Mouse (Mus musculus) midbrain, postnatal 0 days (tissue): ENCODE measurements around the gene Man1c1. TPM values are rescaled to one million over a fixed set of nuclear protein-coding genes. Genes with fewer than 3 reads are reported as not detected.

Source experiments
- ATAC-seq: fragments of 200-750 bp; cut with Nextera tagmentation; 2 replicates; pipeline ENCODE4 v1.8.0; 2017; ENCODE audit warnings: moderate number of reproducible peaks, mild to moderate bottlenecking, moderate TSS enrichment, moderate library complexity; ENCODE audit not compliant: low FRiP score
- DNase-seq: peaks from one replicate; pipeline ENCODE4 v3.0.0-alpha.2; 2015; ENCODE audit warnings: low spot score
- H3K27ac ChIP-seq: fragments of 300-500 bp; sonication (generic); 2 replicates; pipeline ENCODE4 v1.5.1; 2014; ENCODE audit warnings: low read depth, mild to moderate bottlenecking, low read length, mixed read lengths
- H3K27me3 ChIP-seq: fragments of 300-500 bp; sonication (generic); 2 replicates; pipeline ENCODE4 v1.6.1; 2014; ENCODE audit warnings: low read length, control low read depth, mixed read lengths; ENCODE audit not compliant: insufficient read depth
- H3K36me3 ChIP-seq: fragments of 300-500 bp; sonication (generic); 2 replicates; pipeline ENCODE4 v1.6.1; 2014; ENCODE audit warnings: low read length, control low read depth, mixed read lengths; ENCODE audit not compliant: insufficient read depth
- H3K4me1 ChIP-seq: fragments of 300-500 bp; sonication (generic); 2 replicates; pipeline ENCODE4 v1.6.1; 2014; ENCODE audit warnings: mild to moderate bottlenecking, control low read depth, antibody characterized with exemption, low read length, mixed read lengths; ENCODE audit not compliant: insufficient read depth
- H3K4me2 ChIP-seq: fragments of 300-500 bp; sonication (generic); 2 replicates; pipeline ENCODE4 v1.6.1; 2014; ENCODE audit warnings: low read depth, mild to moderate bottlenecking, low read length, mixed read lengths; ENCODE audit not compliant: poor library complexity, severe bottlenecking
- H3K4me3 ChIP-seq: fragments of 300-500 bp; sonication (generic); 2 replicates; pipeline ENCODE4 v1.5.1; 2014; ENCODE audit warnings: low read depth, mild to moderate bottlenecking, low read length, moderate library complexity
- H3K9ac ChIP-seq: fragments of 300-500 bp; sonication (generic); replicated peaks from 2 replicates; pipeline ENCODE4 v1.6.1; 2014; ENCODE audit warnings: mild to moderate bottlenecking, low read length, moderate library complexity, mixed read lengths; ENCODE audit not compliant: poor library complexity, severe bottlenecking
- H3K9me3 ChIP-seq: fragments of 300-500 bp; sonication (generic); 2 replicates; pipeline ENCODE4 v1.6.1; 2016; ENCODE audit warnings: low read length, control low read depth
- CTCF ChIP-seq: IDR thresholded peaks from 2 replicates; pipeline ENCODE4 v1.5.1; 2016; ENCODE audit warnings: antibody characterized with exemption, mild to moderate bottlenecking
- WGBS: fragments of 180-500 bp; shearing (Covaris S2); extraction: QIAGEN DNeasy Blood & Tissue Kit; methylation state at CpG from one replicate; pipeline ENCODE4 v1.1.7; 2014; 5-methylcytosine and 5-hydroxymethylcytosine counted together
- polyA plus RNA-seq: library from polyadenylated mRNA; unstranded; fragments of >200 nt; fragmentation: Nextera tagmentation; extraction: Ambion mirVana; gene quantifications from 2 replicates; pipeline ENCODE4 v1.2.1, GENCODE M21; 2015
- total RNA-seq: library from RNA; depleted of rRNA; stranded (reverse); fragments of >200 nt; gene quantifications from 2 replicates; pipeline ENCODE4 v1.2.3, GENCODE M21; 2014

The Man1c1 gene
- total and polyA plus RNA-seq, 2 experiments from 2014 or later, result 3.4 to 28.7 TPM

DNA sequence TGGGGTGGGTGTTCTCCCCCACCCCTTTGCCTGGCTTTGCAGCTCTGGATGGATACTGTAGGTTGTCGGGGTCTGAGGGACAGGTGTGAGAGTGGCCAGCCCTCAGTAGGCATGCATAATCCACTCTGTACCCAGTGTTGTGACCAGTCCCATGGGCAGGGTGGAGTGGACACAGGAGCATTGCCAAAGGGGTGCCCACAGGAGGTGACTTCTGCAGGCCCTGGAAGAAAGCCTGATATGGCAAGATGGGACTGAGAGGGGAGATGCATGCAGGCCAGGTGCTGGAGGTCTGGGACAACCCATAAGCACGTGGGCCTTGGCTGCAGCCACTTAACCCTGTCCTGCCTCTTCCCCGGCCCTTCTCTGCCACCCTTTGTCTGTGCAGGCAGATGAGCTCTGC lies 16.3 kb upstream of the Man1c1 start:
- no peak for ATAC-seq
- 70% methylated on average over 3 of the region's 3 CpGs for WGBS
- no peak for DNase-seq
- H3K4me1 ChIP-seq, result no peaks in the 10 kb centered on the region
- no peak for TF ChIP-seq CTCF
- H3K36me3 ChIP-seq, result no peaks in the 10 kb centered on the region
- no peaks in the 10 kb centered on the region for H3K9me3 ChIP-seq
- no peak overlapping the region for H3K4me2 ChIP-seq
- no peak overlapping the region for H3K9ac ChIP-seq
- H3K27ac ChIP-seq, result no peak overlapping the region
- H3K4me3 ChIP-seq, result no peak overlapping the region
- H3K27me3 ChIP-seq, result no peaks in the 10 kb centered on the region

DNA sequence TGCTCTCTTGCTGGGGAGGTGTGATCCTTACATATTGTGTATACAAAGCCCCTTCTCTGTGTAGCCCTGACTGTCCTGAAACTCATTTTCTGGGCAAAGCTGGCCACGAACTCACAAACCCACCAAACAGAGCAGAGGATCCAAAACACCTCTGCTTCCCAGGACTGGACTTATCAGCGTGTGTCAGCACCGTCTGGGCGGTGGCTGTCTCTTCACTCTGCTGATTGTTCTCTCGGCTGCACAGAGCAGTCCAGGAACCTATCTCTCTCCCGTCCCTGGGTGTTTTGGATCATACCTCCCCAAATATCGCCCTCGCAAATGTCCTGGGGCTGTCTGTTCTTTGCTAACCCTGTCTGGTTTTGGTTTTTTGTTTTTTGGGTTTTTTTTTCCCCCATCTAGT lies 15.4 kb upstream of the Man1c1 start:
- no peak for TF ChIP-seq CTCF
- Histone ChIP-seq H3K36me3 (no peaks in the 10 kb centered on the region), H3K27ac (no peak overlapping the region), H3K4me2 (no peak overlapping the region), H3K9ac (no peak overlapping the region), H3K9me3 (no peaks in the 10 kb centered on the region), H3K4me3 (no peak overlapping the region), H3K27me3 (no peaks in the 10 kb centered on the region), H3K4me1 (no peaks in the 10 kb centered on the region)
- WGBS, result 81% methylated on average over 8 of the region's 8 CpGs
- DNase-seq (no peak), ATAC-seq (no peak)

DNA sequence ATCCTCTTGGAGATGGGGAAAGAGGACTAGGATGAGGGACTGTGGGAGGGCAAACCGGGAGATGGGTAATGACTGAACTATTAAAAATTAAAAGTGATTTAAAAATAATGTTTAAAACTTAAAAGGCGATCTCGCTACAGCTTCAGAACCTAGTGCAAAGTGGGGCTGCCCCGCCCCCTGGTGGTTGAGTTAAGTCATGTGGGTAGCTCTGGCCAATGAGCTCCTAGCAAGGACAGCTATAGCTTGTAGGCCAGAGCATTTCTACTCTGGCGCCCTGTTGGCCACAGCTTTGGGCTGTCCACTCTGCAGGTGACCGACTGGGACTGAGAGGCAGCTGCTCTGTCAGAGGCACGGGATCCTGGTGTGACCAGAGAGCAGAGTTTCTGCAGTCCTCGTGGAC lies 9.8 kb upstream of the Man1c1 start:
- WGBS, result 8% methylated on average over 8 of the region's 8 CpGs
- Histone ChIP-seq H3K4me3 (no peak overlapping the region), H3K36me3 (no peaks in the 10 kb centered on the region), H3K9me3 (no peaks in the 10 kb centered on the region), H3K27me3 (no peaks in the 10 kb centered on the region), H3K4me2 (peak overlapping the region; percentile 36; the same call in 1 of the 2 replicates), H3K9ac (no peak overlapping the region), H3K4me1 (no peaks in the 10 kb centered on the region), H3K27ac (no peak overlapping the region)
- peak; percentile 86 for ATAC-seq
- peak; percentile 89 for DNase-seq
- peak; percentile 85 for TF ChIP-seq CTCF

DNA sequence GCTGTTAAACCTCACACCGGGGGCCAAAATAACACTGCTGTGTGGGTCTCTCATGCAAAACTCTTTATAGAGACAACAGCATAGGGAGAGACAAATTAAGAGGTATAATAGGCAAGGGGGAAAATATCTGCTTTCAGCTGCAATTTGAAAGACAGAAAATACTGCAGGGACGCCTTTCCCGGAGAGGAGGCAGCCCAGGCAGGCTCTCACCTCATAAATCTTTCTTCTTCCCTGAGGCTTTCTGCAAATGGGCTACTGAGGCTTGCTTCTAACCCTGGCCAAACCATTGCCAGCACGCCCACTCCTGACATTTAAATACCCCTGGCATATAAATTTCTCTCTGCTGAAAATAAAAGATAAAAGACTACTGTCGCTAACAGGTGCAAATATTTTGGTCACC lies 1.2 kb upstream of the Man1c1 start:
- no peak overlapping the region for H3K9ac ChIP-seq

DNA sequence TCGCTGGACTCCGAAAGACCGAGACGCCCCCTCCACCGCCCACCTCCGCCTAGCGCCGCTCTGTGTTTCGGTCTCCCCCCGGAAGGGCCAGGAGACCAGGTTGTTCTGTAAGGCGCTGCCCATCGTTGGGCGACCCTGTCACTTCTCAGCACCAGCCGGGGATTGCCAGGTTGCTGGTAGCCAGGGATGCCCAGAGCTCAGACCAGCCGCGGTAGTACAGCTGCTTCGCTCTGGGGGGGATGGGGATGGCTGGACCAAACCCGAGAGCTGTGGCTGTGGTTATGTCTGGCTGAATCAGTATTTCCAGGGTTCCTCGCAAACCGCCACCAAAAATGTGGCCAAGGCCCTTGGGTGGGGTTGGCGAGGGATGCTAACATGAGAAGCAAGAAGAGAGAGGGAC lies 500 bp upstream of the Man1c1 start:
- Histone ChIP-seq H3K4me1 (peaks cover 16% of the 10 kb centered on the region), H3K9ac (peak overlapping the region; percentile 60), H3K27ac (peak overlapping the region; percentile 75), H3K4me3 (peak overlapping the region; percentile 69), H3K36me3 (no peaks in the 10 kb centered on the region), H3K9me3 (no peaks in the 10 kb centered on the region), H3K27me3 (no peaks in the 10 kb centered on the region), H3K4me2 (peak overlapping the region; percentile 99)
- WGBS, result 1% methylated on average over 21 of the region's 21 CpGs
- DNase-seq (no peak), ATAC-seq (peak; percentile 55)
- peak; percentile 18 for TF ChIP-seq CTCF

More for the DNA sequence above, 1.2 kb upstream of the Man1c1 start:
- no peak for DNase-seq
- Histone ChIP-seq H3K36me3 (no peaks in the 10 kb centered on the region), H3K4me3 (peak overlapping the region; percentile 69; the same call in 1 of the 2 replicates), H3K9me3 (no peaks in the 10 kb centered on the region), H3K4me1 (peaks cover 16% of the 10 kb centered on the region), H3K27ac (0 out of 2 replicates have a peak overlapping the region, but pooled peaks have one; percentile 26), H3K27me3 (no peaks in the 10 kb centered on the region), H3K4me2 (peak overlapping the region; percentile 99)
- no peak for ATAC-seq
- no peak for TF ChIP-seq CTCF
- 50% methylated on average over 5 of the region's 5 CpGs for WGBS

DNA sequence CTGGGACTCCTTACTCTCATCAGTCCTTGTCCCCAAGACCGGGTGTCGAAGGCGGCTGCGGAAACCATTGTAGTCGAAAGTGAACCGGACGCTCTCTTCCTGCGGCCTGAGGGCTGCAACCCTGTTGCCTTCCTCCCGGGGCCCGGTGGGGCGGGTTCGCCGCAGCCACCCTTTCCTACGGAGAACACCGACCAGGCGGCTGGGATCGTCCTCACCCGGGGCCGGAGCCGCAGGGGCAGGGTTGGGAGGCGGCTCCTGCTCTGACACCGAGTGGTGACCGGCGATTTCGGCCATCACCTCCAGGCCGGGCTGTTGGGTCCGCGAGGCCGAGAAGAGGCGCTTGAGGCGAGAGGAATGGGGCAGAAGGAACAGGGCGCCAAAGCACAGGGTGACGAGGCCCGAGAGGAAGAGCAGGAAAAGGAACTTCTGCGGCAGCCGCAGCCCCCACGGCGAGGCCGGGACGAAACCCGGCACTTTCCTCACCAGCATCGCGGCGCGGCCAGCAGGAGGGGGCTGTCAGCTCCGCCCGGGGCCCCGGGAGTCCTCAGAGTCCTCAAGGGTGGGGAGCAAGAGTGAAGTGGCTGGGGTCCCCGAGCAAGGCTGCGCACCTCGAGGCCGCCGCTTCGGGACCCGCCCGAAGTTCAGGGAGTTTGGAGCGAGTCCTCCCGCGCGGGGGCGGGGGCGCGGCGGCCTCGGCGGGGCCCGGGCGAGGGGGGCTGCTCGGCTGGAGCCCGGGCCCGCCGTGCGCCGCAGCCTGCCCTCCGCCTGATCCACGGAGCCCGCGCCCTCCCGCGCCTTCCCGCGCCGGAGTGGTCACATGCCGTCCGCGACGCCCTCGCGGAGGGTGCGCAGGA lies 882 bp downstream of the Man1c1 start:
- Histone ChIP-seq H3K4me2 (peak overlapping the region; percentile 99), H3K4me3 (peak overlapping the region; percentile 69), H3K4me1 (peaks cover 16% of the 10 kb centered on the region), H3K9ac (peak overlapping the region; percentile 54), H3K9me3 (no peaks in the 10 kb centered on the region), H3K27ac (no peak overlapping the region), H3K27me3 (no peaks in the 10 kb centered on the region), H3K36me3 (no peaks in the 10 kb centered on the region)
- no peak for TF ChIP-seq CTCF
- under 1% methylated on average over 77 of the region's 90 CpGs for WGBS
- no peak for DNase-seq
- no peak for ATAC-seq
